Comparison of ENCODE assay signal across 8 mouse cellular contexts in the genomic region with DNA sequence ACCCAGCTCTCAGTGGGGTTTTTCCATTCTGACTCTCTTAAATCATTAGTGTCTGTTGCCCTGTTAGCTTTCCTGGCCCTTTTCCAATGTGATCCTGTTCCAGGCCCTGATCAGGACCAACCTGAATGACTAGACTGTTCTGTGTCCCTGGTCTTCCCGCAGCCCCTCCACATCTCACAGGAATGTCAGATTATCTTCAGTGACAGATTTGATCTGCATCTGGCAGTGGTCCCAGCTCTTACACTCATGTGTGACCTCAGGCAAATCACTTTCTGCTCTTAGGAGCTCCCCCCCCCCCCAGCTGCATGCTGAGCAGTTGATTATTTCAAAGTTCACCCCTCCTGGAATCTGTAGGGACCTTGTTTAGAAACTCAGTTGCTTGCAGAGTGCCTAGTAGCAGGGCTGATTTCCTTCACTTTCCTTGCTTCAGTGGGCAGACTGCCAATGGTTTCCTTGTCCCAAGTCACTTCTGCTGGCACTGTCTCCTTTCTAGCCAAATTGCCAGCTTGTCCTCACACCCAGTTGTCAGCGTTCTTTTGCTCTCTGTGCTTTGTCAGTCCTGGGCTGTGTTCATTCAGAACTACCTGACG. TPM values are rescaled to one million over a fixed set of nuclear protein-coding genes. Genes with fewer than 3 reads are reported as not detected.
DNase-seq lines count a peak whose midpoint lies in the region; ATAC-seq and TF ChIP-seq lines count a peak whose summit lies in the region.

No protein-coding gene starts in this region.

- H3K9ac ChIP-seq in embryonic facial prominence, embryonic 12.5 days = no peak overlapping the region
- H3K9ac ChIP-seq in forebrain, postnatal 0 days = no peak overlapping the region
- H3K9ac ChIP-seq in hindbrain, embryonic 15.5 days = no peak overlapping the region
- peak overlapping the region; percentile 37; the same call in 1 of the 2 replicates for H3K9ac ChIP-seq in limb, embryonic 13.5 days
- H3K9ac ChIP-seq in neural tube, embryonic 15.5 days (replicated peaks) = no peak overlapping the region

- peaks cover 33% of the 10 kb centered on the region for H3K4me1 ChIP-seq in embryonic facial prominence, embryonic 12.5 days
- H3K4me1 ChIP-seq in embryonic facial prominence, embryonic 10.5 days = peaks cover 29% of the 10 kb centered on the region
- H3K4me1 ChIP-seq in forebrain, postnatal 0 days (ENCODE audit: insufficient read depth) = peaks cover 7% of the 10 kb centered on the region; the same call in 1 of the 2 replicates
- peaks cover 39% of the 10 kb centered on the region for H3K4me1 ChIP-seq in hindbrain, embryonic 15.5 days (replicated peaks)
- peaks cover 46% of the 10 kb centered on the region for H3K4me1 ChIP-seq in limb, embryonic 13.5 days
- H3K4me1 ChIP-seq in neural tube, embryonic 15.5 days = peaks cover 41% of the 10 kb centered on the region

- peak; percentile 77 for ATAC-seq in embryonic facial prominence, embryonic 12.5 days (ENCODE audit: insufficient number of reproducible peaks, insufficient read depth, low FRiP score, low TSS enrichment)
- peak; percentile 29 for ATAC-seq in forebrain, postnatal 0 days
- peak; percentile 85 for ATAC-seq in hindbrain, embryonic 15.5 days (ENCODE audit: low FRiP score, low read depth)
- ATAC-seq in limb, embryonic 13.5 days (ENCODE audit: low FRiP score, low read depth) = peak; percentile 69
- peak; percentile 68 for ATAC-seq in neural tube, embryonic 15.5 days (ENCODE audit: low FRiP score)

- H3K9me3 ChIP-seq in embryonic facial prominence, embryonic 12.5 days = no peaks in the 10 kb centered on the region
- H3K9me3 ChIP-seq in embryonic facial prominence, embryonic 10.5 days = no peaks in the 10 kb centered on the region
- H3K9me3 ChIP-seq in forebrain, postnatal 0 days (ENCODE audit: low read length) = no peaks in the 10 kb centered on the region
- no peaks in the 10 kb centered on the region for H3K9me3 ChIP-seq in hindbrain, embryonic 15.5 days
- no peaks in the 10 kb centered on the region for H3K9me3 ChIP-seq in limb, embryonic 13.5 days
- no peaks in the 10 kb centered on the region for H3K9me3 ChIP-seq in neural tube, embryonic 15.5 days (replicated peaks)

- no peaks in the 10 kb centered on the region for H3K27me3 ChIP-seq in embryonic facial prominence, embryonic 12.5 days
- no peaks in the 10 kb centered on the region for H3K27me3 ChIP-seq in embryonic facial prominence, embryonic 10.5 days (replicated peaks; ENCODE audit: low read depth, poor library complexity, severe bottlenecking)
- H3K27me3 ChIP-seq in forebrain, postnatal 0 days (ENCODE audit: insufficient read depth, low read length) = no peaks in the 10 kb centered on the region
- no peaks in the 10 kb centered on the region for H3K27me3 ChIP-seq in hindbrain, embryonic 15.5 days
- no peaks in the 10 kb centered on the region for H3K27me3 ChIP-seq in limb, embryonic 13.5 days
- H3K27me3 ChIP-seq in neural tube, embryonic 15.5 days (replicated peaks) = no peaks in the 10 kb centered on the region

- H3K4me2 ChIP-seq in embryonic facial prominence, embryonic 12.5 days (replicated peaks) = no peak overlapping the region
- no peak overlapping the region for H3K4me2 ChIP-seq in forebrain, postnatal 0 days (ENCODE audit: low read depth)
- no peak overlapping the region for H3K4me2 ChIP-seq in hindbrain, embryonic 15.5 days
- peak overlapping the region; percentile 19 for H3K4me2 ChIP-seq in limb, embryonic 13.5 days (replicated peaks)
- peak overlapping the region; percentile 17 for H3K4me2 ChIP-seq in neural tube, embryonic 15.5 days

- H3K4me3 ChIP-seq in embryonic facial prominence, embryonic 12.5 days = no peak overlapping the region
- no peak overlapping the region for H3K4me3 ChIP-seq in embryonic facial prominence, embryonic 10.5 days
- no peak overlapping the region for H3K4me3 ChIP-seq in forebrain, postnatal 0 days (ENCODE audit: low read depth, low read length)
- H3K4me3 ChIP-seq in hindbrain, embryonic 15.5 days = no peak overlapping the region
- no peak overlapping the region for H3K4me3 ChIP-seq in limb, embryonic 13.5 days
- H3K4me3 ChIP-seq in neural tube, embryonic 15.5 days (replicated peaks) = no peak overlapping the region

- no peak for DNase-seq in embryonic facial prominence, embryonic 10.5 days (ENCODE audit: low spot score)
- DNase-seq in adrenal gland, postnatal 25 days = peak; percentile 63
- peak; percentile 64 for DNase-seq in forebrain, postnatal 0 days
- DNase-seq in thymus, postnatal 14 days = no peak

- 49% methylated on average over 3 of the region's 3 CpGs for WGBS in embryonic facial prominence, embryonic 12.5 days
- WGBS in embryonic facial prominence, embryonic 10.5 days = 77% methylated on average over 3 of the region's 3 CpGs
- WGBS in forebrain, postnatal 0 days = 13% methylated on average over 3 of the region's 3 CpGs
- WGBS in hindbrain, embryonic 15.5 days = 35% methylated on average over 3 of the region's 3 CpGs
- WGBS in limb, embryonic 13.5 days = 55% methylated on average over 3 of the region's 3 CpGs
- 43% methylated on average over 3 of the region's 3 CpGs for WGBS in neural tube, embryonic 15.5 days

- peak overlapping the region; percentile 78 for H3K27ac ChIP-seq in embryonic facial prominence, embryonic 12.5 days
- no peak overlapping the region for H3K27ac ChIP-seq in embryonic facial prominence, embryonic 10.5 days (replicated peaks)
- peak overlapping the region; percentile 66 for H3K27ac ChIP-seq in forebrain, postnatal 0 days (ENCODE audit: low read depth, low read length)
- peak overlapping the region; percentile 81 for H3K27ac ChIP-seq in hindbrain, embryonic 15.5 days (replicated peaks)
- peak overlapping the region; percentile 48; the same call in 1 of the 2 replicates for H3K27ac ChIP-seq in limb, embryonic 13.5 days
- peak overlapping the region; percentile 74 for H3K27ac ChIP-seq in neural tube, embryonic 15.5 days (replicated peaks)

- peaks cover 22% of the 10 kb centered on the region for H3K36me3 ChIP-seq in embryonic facial prominence, embryonic 12.5 days
- peaks cover 87% of the 10 kb centered on the region for H3K36me3 ChIP-seq in embryonic facial prominence, embryonic 10.5 days (replicated peaks)
- H3K36me3 ChIP-seq in forebrain, postnatal 0 days (ENCODE audit: insufficient read depth) = 0 out of 2 replicates have a peak, but pooled peaks cover 7% of the 10 kb centered on the region
- H3K36me3 ChIP-seq in hindbrain, embryonic 15.5 days = 0 out of 2 replicates have a peak, but pooled peaks cover 6% of the 10 kb centered on the region
- peaks cover 31% of the 10 kb centered on the region for H3K36me3 ChIP-seq in limb, embryonic 13.5 days
- peaks cover 10% of the 10 kb centered on the region for H3K36me3 ChIP-seq in neural tube, embryonic 15.5 days

- no peak for TF ChIP-seq CTCF in forebrain, postnatal 0 days (IDR thresholded peaks at IDR 0.05; ENCODE audit: low read depth)

RNA-seq across cellular contexts. Expression of gene Phf20, which starts 6.7 kb away (rescaled TPM):
- polyA plus RNA-seq in embryonic facial prominence, embryonic 12.5 days (2016; fragmentation: Nextera tagmentation; extraction: Ambion mirVana) = 82.0 and 85.6 TPM in 2 replicates
- 70.3 and 74.5 TPM in 2 replicates for polyA plus RNA-seq in embryonic facial prominence, embryonic 10.5 days (2016; fragmentation: Nextera tagmentation; extraction: Ambion mirVana)
- 33.1 and 41.2 TPM in 2 replicates for total RNA-seq in adrenal gland, postnatal 25 days (2021)
- 45.9 and 57.1 TPM in 2 replicates for total RNA-seq in forebrain, postnatal 0 days (2014; rRNA removed)
- 111 and 148 TPM in 2 replicates for polyA plus RNA-seq in forebrain, postnatal 0 days (2015; fragmentation: Nextera tagmentation; extraction: Ambion mirVana)
- polyA plus RNA-seq in hindbrain, embryonic 15.5 days (2015; fragmentation: Nextera tagmentation; extraction: Ambion mirVana) = 111 and 112 TPM in 2 replicates
- polyA plus RNA-seq in limb, embryonic 13.5 days (2015; fragmentation: Nextera tagmentation; extraction: Ambion mirVana) = 91.7 and 94.0 TPM in 2 replicates
- 122 and 130 TPM in 2 replicates for polyA plus RNA-seq in neural tube, embryonic 15.5 days (2015; fragmentation: Nextera tagmentation; extraction: Ambion mirVana)

RNA-seq across cellular contexts. Expression of gene Rbm39, which starts 22.9 kb away (rescaled TPM):
- 761 and 773 TPM in 2 replicates for polyA plus RNA-seq in embryonic facial prominence, embryonic 12.5 days (2016; fragmentation: Nextera tagmentation; extraction: Ambion mirVana)
- polyA plus RNA-seq in embryonic facial prominence, embryonic 10.5 days (2016; fragmentation: Nextera tagmentation; extraction: Ambion mirVana) = 557 and 577 TPM in 2 replicates
- total RNA-seq in adrenal gland, postnatal 25 days (2021) = 413 and 478 TPM in 2 replicates
- total RNA-seq in forebrain, postnatal 0 days (2014; rRNA removed) = 332 and 415 TPM in 2 replicates
- polyA plus RNA-seq in forebrain, postnatal 0 days (2015; fragmentation: Nextera tagmentation; extraction: Ambion mirVana) = 412 and 413 TPM in 2 replicates
- polyA plus RNA-seq in hindbrain, embryonic 15.5 days (2015; fragmentation: Nextera tagmentation; extraction: Ambion mirVana) = 414 and 423 TPM in 2 replicates
- polyA plus RNA-seq in limb, embryonic 13.5 days (2015; fragmentation: Nextera tagmentation; extraction: Ambion mirVana) = 818 and 841 TPM in 2 replicates
- 420 and 462 TPM in 2 replicates for polyA plus RNA-seq in neural tube, embryonic 15.5 days (2015; fragmentation: Nextera tagmentation; extraction: Ambion mirVana)

RNA-seq across cellular contexts. Expression of gene Nfs1, which starts 59.0 kb away (rescaled TPM):
- 30.7 and 34.2 TPM in 2 replicates for polyA plus RNA-seq in embryonic facial prominence, embryonic 12.5 days (2016; fragmentation: Nextera tagmentation; extraction: Ambion mirVana)
- polyA plus RNA-seq in embryonic facial prominence, embryonic 10.5 days (2016; fragmentation: Nextera tagmentation; extraction: Ambion mirVana) = 37.7 and 42.1 TPM in 2 replicates
- total RNA-seq in adrenal gland, postnatal 25 days (2021) = 93.5 and 99.3 TPM in 2 replicates
- 41.9 and 42.7 TPM in 2 replicates for total RNA-seq in forebrain, postnatal 0 days (2014; rRNA removed)
- polyA plus RNA-seq in forebrain, postnatal 0 days (2015; fragmentation: Nextera tagmentation; extraction: Ambion mirVana) = 41.2 and 48.6 TPM in 2 replicates
- 33.9 and 35.2 TPM in 2 replicates for polyA plus RNA-seq in hindbrain, embryonic 15.5 days (2015; fragmentation: Nextera tagmentation; extraction: Ambion mirVana)
- polyA plus RNA-seq in limb, embryonic 13.5 days (2015; fragmentation: Nextera tagmentation; extraction: Ambion mirVana) = 36.1 and 36.6 TPM in 2 replicates
- 29.6 and 40.3 TPM in 2 replicates for polyA plus RNA-seq in neural tube, embryonic 15.5 days (2015; fragmentation: Nextera tagmentation; extraction: Ambion mirVana)

RNA-seq across cellular contexts. Expression of gene Romo1, which starts 59.1 kb away (rescaled TPM):
- 428 and 448 TPM in 2 replicates for polyA plus RNA-seq in embryonic facial prominence, embryonic 12.5 days (2016; fragmentation: Nextera tagmentation; extraction: Ambion mirVana)
- polyA plus RNA-seq in embryonic facial prominence, embryonic 10.5 days (2016; fragmentation: Nextera tagmentation; extraction: Ambion mirVana) = 396 and 400 TPM in 2 replicates
- total RNA-seq in adrenal gland, postnatal 25 days (2021) = 259 and 329 TPM in 2 replicates
- total RNA-seq in forebrain, postnatal 0 days (2014; rRNA removed) = 91.3 and 132 TPM in 2 replicates
- polyA plus RNA-seq in forebrain, postnatal 0 days (2015; fragmentation: Nextera tagmentation; extraction: Ambion mirVana) = 529 and 662 TPM in 2 replicates
- 439 and 455 TPM in 2 replicates for polyA plus RNA-seq in hindbrain, embryonic 15.5 days (2015; fragmentation: Nextera tagmentation; extraction: Ambion mirVana)
- polyA plus RNA-seq in limb, embryonic 13.5 days (2015; fragmentation: Nextera tagmentation; extraction: Ambion mirVana) = 382 and 393 TPM in 2 replicates
- polyA plus RNA-seq in neural tube, embryonic 15.5 days (2015; fragmentation: Nextera tagmentation; extraction: Ambion mirVana) = 444 and 463 TPM in 2 replicates

Comparison
In these comparisons a context has a peak if more than half of its experiments do, and no peak if none do; other contexts are left out.
1. ATAC-seq: peak in every context shown above with its lines; median percentile 85 in hindbrain, embryonic 15.5 days; 77 in embryonic facial prominence, embryonic 12.5 days; 69 in limb, embryonic 13.5 days; 68 in neural tube, embryonic 15.5 days; 29 in forebrain, postnatal 0 days.
2. H3K4me2 ChIP-seq: peak in limb, embryonic 13.5 days (single experiment) and neural tube, embryonic 15.5 days (single experiment); none in embryonic facial prominence, embryonic 12.5 days (single experiment), forebrain, postnatal 0 days (single experiment) and hindbrain, embryonic 15.5 days (single experiment).
3. DNase-seq: peak in adrenal gland, postnatal 25 days (single experiment) and forebrain, postnatal 0 days (single experiment); none in embryonic facial prominence, embryonic 10.5 days (single experiment) and thymus, postnatal 14 days (single experiment).